Mouse (Mus musculus) left cerebral cortex, postnatal 10 days (tissue): ENCODE measurements around the gene Opalin. TPM values are rescaled to one million over a fixed set of nuclear protein-coding genes. Genes with fewer than 3 reads are reported as not detected.

Experiments
- DNase-seq, 2 experiments: peaks; one replicate each; pipeline ENCODE4 v3.0.0; 2021 to 2022; ENCODE audit warnings: low spot score in 2 of 2, mixed read lengths in 1 of 2; ENCODE audit errors: extremely low spot score in 1 of 2
- intact Hi-C: fragments of 180-260 bp; cut with DNase I; formaldehyde crosslinking; loops from one replicate; pipeline ENCODE4 v1.15.1; 2025
- total RNA-seq, 2 experiments: library from RNA; stranded (reverse); gene quantifications; 2 replicates each; pipeline ENCODE4 v1.2.3; 2021

Gene Opalin
- total RNA-seq, result under 1 TPM; 0.36 to 0.69 TPM

DNA sequence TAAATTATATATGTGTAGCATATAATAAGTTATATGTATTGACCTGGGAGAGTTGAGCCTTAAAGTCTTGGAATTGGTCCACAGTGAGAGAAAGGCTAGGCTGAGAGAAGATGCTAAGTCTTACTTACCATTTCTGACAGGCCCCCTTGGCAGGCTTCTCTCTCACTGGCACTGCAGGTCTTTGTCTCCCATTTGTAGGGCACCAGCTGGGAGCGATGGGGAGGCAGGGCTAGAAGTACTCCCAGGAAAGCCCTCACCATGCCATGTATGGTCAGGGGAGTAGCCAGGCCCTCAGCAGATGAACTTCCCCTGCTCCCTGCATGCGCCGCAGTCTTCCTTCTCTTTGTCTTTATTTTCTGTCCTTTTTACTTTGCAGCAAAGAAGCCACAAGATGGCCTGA is at the start of gene Opalin:
Opalin (minus strand) TSS at position 208 of the 400 bp plus-strand sequence.
- intact Hi-C loops, result no loop called here
- DNase-seq, result no peak

DNA sequence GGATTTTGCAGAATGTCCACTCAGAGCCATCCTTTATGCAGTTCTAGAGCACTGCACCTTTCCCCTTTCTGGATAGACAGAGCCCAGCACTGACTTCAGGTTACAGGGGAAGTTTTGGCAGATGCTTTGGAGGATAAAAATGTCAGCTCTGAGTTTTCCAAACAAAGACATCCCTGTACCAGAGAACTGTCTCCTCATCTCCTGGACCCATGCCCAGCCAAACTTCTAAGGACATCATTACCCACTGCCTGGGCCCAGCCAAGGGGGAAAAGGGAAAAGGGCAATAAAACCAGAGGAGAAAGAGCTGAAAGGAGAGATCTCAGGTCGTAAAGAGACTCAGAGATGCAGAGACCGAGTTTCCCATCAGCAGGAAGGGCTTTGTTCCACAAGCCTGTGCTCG is 46.1 kb upstream of the Opalin start:
- intact Hi-C loops, result no loop called here
- no peak for DNase-seq

DNA sequence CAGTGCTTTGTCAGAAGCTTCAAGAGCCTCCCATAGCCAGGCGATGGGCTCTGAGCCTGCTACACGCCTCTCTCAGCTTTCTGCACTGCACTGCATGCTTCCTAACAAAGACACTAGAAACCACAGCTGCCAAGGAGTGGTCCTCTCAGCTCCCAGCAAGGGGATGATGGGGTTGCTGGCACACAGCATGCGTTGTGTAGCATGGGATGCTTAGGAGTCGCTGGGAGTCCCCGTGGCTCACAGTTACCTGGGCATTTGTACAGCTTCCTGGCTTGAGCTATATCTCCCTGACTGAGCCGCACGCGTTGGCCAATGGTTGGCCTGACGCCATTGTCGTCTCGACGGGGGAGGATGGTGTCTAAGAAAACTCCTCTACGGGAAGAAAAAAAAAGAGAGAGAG is 43.0 kb upstream of the Opalin start:
- intact Hi-C loops, result no loop called here
- peak; percentile 34 to 70 for DNase-seq

DNA sequence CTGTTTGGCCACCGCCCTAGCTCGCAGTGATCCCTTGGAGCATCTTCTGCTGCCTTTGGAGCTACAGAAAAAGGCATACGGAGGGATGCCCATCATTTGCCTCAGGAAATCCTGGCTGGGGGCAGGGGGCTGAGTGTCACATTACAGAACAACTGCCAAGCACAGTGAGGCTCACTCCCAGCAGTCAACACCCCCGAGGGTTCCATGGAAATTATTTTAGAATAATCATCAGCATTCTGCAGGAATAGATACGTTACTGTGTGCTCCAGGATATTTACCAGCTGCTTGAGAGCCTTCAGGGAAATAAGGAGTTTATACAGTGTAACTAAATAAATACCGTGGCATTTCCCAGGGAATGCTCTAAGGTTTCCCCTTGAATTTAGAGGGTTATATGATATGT is 41.4 kb upstream of the Opalin start:
- intact Hi-C loops, result no loop called here
- DNase-seq, result no peak

DNA sequence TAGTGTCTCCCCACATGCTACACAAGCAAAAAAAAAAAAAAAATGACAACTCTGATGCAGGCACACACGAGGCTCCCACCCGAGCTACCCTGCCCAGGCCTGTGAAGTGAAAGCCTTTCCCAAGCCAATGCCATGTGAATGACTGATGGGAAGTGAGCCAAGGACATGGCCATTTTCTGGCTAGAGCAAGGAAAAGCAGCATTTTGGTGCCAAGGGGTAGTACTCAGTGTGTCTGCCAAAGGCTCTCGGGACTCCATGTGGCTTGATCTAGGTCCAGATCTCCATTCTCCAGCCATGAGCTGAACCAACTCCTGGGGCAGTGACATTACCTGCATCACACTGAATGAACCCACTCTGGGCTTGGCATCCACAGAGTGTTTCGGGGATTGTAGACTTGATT is 40.4 kb upstream of the Opalin start:
- intact Hi-C loops, result no loop called here
- DNase-seq, result peak in 1 of 2 experiments; percentile 42

DNA sequence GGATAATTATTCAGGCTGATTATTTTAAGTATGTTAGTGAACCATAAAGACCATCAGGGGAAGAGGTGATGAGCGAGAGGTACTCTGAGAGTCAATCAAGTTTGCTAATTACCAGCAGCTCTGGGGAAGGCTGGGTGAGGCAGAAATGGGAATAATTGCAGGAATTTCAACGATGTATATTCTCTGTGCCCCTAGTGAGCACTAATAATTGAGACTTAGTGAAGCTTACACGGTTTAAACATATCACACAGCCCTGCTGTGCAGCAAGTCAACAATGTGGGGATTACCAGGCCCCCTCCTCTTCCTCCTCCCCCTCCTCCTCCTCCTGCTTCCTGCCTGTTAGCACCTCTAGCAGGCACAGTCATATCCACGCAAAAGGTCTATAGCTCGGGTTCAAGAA is 37.7 kb upstream of the Opalin start:
- intact Hi-C loops, result no loop called here

DNA sequence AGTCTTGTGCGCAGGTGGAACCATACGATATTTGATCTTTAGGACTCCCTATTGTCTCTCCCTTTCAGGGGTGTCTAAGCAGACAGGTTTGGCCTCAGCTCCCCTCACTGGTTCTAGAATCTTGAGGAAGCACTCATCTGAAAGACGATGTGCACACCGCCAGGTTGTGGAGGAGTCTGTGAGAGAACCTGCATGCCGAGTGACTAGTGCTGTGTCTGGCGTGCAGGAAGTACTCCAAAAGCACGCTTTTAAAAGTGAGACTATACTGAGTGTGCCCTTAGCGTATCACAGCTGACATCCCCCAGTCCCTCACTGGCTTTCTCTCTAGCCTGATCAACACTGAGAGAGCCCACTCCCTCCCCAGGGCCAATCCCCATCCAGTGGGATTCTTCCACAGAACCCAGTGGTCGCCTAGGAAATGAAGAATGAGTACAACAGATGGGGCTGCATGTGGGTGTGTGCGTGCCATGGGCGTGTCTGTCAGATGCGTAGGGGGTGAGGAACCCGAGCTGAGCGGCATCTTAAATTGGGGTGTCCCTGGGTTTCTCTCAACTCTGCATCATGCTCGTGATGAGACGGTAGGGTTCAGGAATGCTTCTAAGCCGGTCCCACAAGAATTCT is 37.1 kb upstream of the Opalin start:
- intact Hi-C loops, result no loop called here

More for the DNA sequence above, 37.7 kb upstream of the Opalin start:
- peak in 1 of 2 experiments; percentile 8 for DNase-seq

DNA sequence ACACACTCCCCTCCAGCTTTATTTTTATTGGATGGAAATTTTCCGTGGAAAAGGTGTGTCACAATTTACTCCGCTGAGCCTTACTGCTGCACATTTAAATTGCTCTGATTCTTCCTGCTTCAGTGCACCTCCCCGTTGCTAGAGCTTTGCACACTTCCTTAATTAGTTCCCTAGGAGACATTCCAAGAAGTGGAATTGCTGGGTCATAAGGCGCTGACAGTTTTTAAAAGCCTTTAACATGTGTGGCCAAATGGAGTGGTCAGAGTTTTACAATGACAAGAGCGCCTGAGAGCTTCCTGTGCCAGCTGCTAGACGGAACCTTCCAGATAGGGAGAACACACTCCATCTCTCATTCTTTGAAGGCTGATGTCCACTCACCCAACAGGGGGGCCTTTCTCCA is 35.7 kb upstream of the Opalin start:
- intact Hi-C loops, result no loop called here
- DNase-seq, result no peak

More for the DNA sequence above, 37.1 kb upstream of the Opalin start:
- DNase-seq, result peak in 1 of 2 experiments; percentile 46

DNA sequence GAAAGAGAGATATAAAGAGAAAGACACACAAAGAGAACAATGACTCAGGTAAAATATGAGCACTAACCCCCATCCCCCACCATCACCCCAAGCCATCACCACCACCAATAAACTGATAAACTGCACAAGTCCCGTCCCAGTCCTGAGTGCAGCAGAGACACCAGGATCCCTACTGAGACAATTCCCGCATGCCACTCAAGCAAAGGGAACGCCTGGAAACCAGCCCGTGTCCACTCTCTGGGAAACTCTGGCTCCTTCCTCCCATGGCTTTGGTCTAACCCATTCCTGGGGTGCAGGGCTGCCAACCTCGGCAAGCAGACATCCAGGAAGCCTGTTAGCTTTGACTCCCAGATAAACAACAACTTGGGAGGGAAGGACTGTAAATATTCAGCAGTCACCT is 33.1 kb upstream of the Opalin start:
- DNase-seq, result no peak
- intact Hi-C loops, result loop anchor here (5.0 kb wide), 1 partner anchor 92 kb away; no protein-coding TSS in a partner anchor

DNA sequence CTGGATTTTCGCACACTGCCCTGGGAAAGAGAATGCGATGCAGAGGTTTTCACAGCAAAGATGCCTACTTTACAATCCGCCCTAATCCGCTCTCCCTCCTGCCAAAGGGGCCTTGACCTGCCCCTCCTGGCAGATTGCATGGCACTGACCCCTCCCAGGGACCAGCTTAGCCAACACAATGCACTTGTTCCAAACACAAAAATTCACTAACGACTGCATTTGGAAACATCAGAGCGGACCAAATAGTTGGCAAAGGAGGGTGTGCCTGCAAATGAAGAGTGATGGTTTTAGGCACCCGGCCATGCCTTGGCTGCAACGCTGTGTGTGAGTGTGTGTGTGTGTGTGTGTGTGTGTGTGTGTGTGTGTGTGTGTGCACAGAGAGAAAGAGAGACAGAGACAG is 32.6 kb upstream of the Opalin start:
- DNase-seq, result peak in 1 of 2 experiments; percentile 37
- intact Hi-C loops, result loop anchor here (5.0 kb wide), 1 partner anchor 93 kb away; no protein-coding TSS in a partner anchor

DNA sequence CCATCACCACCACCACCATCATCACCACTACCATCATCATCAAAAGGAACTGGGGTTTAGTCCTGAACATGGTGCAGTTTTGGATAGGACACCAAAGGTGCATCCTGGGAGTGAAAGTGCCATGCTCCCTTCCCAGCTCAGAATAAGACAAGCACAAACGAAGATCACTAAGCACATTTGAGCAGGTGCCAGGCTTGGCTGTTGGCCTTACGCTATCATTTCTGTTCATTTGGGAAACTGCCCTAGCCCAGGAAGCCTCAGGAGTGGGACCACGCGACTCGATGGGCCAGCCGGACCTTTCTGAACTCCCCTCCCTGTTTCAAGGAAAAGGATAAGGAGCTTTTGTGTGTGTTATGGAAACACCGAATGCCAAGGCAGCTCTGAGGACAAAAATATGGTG is 31.8 kb upstream of the Opalin start:
- intact Hi-C loops, result loop anchor here (5.0 kb wide), 1 partner anchor 94 kb away; no protein-coding TSS in a partner anchor
- DNase-seq, result no peak

DNA sequence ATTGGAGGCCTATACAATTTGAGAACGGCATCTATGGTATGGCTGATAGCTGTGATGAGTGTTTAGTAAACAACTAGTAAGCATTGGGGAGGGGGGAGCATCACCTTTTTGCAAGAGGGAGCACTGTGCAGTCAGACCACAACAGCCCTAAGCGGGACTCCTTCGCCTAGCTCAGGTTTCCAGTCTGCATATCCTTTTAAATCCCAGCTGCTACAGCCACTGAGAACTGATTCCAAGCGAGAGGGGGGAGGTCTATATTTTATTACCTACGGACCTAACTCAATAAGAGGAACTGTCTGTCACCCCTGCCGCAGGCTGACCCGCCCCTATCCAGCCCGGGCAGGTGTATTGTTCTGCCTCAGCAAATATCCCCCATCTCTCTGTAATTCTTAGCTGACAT is 30.6 kb upstream of the Opalin start:
- no peak for DNase-seq
- intact Hi-C loops, result loop anchor here (5.0 kb wide), 1 partner anchor 95 kb away; no protein-coding TSS in a partner anchor

DNA sequence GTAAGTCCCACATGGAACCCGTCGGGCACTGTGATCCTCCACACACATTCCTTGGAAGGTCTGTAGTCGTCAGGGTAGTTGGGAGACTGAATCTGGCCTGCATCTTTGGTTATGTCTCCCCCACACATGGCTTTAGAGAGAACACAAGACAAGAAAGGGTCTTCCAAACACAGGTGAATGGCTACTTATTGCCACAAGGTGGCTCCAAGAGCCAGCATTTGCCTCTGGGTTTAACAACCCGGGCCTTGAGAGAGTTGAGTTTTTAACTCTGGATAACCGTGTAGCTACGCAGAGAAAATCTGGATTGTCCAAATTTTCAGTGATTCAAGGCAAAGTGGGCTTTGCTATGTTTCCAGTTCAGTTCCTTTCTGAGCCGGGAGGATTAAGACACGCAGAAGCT is 28.0 kb upstream of the Opalin start:
- intact Hi-C loops, result loop anchor here (5.0 kb wide), 2 partner anchors 97 to 142 kb away; no protein-coding TSS in a partner anchor
- DNase-seq, result peak in 1 of 2 experiments; percentile 56

DNA sequence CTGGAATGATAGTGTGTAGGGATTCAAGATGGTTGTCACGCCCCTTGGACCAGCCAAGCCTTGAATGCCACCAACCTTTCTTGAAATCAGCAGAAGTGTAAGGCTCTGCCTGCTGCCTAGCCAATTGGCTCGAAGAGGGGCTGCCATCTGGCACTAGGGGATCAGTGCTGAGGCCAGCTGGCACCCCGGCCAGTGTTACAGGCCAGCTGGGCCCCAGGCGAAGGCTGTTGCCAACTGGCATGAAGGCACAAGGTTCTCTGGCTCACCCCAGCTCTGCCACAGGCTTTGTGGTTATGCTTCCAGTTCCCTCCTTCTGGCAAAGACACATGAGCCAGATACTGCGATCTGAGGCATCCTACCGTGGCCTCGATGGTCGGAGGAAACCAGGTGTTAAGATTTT is 24.5 kb upstream of the Opalin start:
- DNase-seq, result peak; percentile 67
- intact Hi-C loops, result loop anchor here (5.0 kb wide), 1 partner anchor 146 kb away; no protein-coding TSS in a partner anchor

DNA sequence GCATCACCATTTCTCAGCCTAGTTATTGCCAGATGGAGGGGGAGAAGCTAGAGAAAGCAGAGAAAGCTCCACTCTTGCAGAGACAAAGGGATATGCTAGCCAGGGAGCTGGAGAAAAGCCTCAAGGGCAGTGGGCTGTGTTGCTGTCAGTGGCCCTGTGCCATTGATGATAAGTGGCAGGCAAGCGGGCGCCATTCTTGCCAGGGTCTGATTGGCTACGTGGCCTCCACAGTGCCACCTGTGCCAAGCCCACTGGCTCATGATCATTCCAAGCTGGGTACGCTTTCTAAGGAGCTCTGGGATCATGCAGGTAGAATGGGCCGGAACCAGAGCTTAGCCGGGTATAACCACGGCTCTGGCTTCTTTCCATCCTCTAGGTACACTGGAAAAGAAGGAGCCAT is 23.9 kb upstream of the Opalin start:
- intact Hi-C loops, result loop anchor here (5.0 kb wide), 1 partner anchor 146 kb away; no protein-coding TSS in a partner anchor
- DNase-seq, result no peak

DNA sequence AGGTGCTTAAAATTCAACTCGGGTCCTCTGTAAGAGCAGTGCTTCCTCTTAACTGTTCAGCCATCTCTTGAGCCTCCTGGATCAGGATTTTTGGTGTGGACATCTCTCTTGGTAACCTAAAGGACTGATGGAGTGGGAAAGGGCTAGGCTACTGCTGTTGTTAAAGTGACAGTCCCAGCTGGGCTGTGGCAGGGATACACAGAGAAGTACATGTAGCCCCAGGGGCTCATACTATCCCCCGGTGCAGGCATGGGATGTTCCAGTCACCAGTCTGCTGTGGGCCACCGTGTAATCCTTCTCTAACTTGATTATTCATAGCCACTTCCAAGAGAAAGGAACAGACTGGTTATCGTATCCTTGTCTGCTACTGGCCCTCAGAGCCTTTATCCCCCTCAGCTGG is 20.1 kb upstream of the Opalin start:
- DNase-seq, result no peak
- intact Hi-C loops, result no loop called here

DNA sequence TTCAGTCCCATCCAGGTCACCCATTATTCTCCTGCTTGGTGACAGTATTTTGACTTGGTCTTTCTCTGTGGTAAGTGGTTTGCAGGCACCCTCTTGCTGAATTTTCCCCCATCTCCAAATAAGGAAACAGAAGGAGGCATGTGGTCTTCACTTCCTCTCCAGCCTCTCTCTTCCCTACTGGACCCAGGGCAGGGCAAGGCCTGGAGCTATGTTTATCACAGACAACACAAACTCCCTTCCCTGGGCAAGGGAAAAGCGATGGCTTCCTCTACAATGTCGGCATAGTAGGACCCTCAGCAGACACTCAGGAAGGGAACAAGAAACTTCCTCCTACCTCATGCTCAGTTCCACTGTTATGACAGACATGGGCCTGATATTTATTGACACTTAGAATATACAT is 15.0 kb upstream of the Opalin start:
- intact Hi-C loops, result loop anchor here (5.0 kb wide), 2 partner anchors 385 to 670 kb away; no protein-coding TSS in a partner anchor
- no peak for DNase-seq

DNA sequence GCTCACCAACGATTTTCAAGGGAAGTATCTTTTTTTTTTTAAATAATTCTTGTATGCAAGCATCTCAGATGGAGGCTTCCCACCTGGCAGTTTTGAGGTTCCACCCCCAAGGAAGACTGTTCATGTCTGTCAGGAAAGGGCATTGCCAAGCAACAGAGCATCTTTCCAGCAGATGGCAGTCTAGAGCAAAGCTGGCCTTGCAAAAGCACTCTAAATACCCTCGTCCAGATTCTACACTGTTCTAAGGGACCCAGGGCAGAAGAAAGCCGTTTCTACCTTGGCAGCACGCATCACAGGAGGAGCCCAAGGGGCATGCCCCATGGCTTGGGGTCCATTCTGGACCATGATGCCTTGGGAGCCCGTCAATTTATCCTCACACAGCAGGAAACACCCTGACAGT is 12.9 kb upstream of the Opalin start:
- intact Hi-C loops, result loop anchor here (5.0 kb wide), 2 partner anchors 387 to 672 kb away; no protein-coding TSS in a partner anchor
- DNase-seq, result peak; percentile 45 to 72

DNA sequence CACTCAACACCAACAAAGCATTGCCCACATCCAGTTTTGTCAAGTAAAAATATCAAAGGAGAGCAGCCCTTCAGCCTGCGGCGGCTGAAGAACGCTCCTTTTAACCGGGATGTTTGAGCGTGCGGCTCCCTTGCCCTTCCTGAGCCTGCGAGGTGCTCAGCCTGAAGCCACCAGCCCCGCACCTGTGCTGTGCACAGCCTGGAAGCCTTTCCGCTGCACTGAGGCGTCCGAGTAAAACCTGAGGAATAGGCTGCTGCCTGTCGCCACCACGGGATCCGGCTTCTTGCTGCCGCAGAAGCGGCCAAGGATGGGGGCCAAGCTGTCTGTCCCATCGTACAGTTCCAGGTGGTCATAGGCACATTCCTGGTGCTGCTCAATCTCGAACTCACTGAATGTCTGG is 11.6 kb upstream of the Opalin start:
- no peak for DNase-seq

DNA sequence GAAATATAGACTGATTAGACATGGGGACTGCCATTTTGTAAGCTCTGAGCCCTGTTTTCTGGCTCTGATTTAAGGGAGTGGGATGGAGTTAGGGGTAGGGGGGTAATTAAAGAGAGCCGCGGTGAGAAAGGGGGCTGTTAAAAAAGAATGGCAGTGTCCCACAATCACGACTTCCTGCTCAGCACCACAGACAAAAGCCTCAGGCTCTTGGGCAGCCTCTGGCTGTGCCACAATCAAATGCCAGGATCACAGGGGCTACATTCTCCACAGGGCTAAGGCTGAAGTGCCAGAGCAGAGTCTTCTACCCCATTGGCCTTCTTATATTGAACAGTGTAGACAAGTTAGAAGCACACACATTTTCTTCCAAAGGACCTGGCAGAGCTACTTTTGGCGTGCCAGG is 11.0 kb upstream of the Opalin start:
- intact Hi-C loops, result no loop called here
- DNase-seq, result no peak

More for the DNA sequence above, 11.6 kb upstream of the Opalin start:
- intact Hi-C loops, result no loop called here
